Mouse (Mus musculus): ENCODE results near the gene March11. TPM values are rescaled to one million over a fixed set of nuclear protein-coding genes. Genes with fewer than 3 reads are reported as not detected.

Gene March11
- polyA plus RNA-seq, 1 experiment from 2014 or later = 0.65 TPM

GRCm38 (mm10) chr15:26430565-26430964, 121.7 kb downstream of the March11 start:
- H3K4me1 ChIP-seq (ENCODE audit: control insufficient read depth, insufficient read depth, low read length) = no peaks in the 10 kb centered on the region
- no peak overlapping the region for H3K27ac ChIP-seq (replicated peaks; ENCODE audit: low read depth, low read length)
- no peaks in the 10 kb centered on the region for H3K9me3 ChIP-seq (replicated peaks; ENCODE audit: control insufficient read depth, low read length)
- H3K4me3 ChIP-seq (ENCODE audit: low read depth, low read length) = no peak overlapping the region
- no peaks in the 10 kb centered on the region for H3K36me3 ChIP-seq (replicated peaks; ENCODE audit: control insufficient read depth, insufficient read depth, low read depth, low read length)
- DNase-seq (ENCODE audit: low spot score) = peak; percentile 3
- no peak overlapping the region for H3K4me2 ChIP-seq (ENCODE audit: low read depth, low read length)
- 75% methylated on average over 2 of the region's 2 CpGs for WGBS
- H3K27me3 ChIP-seq (ENCODE audit: control insufficient read depth, insufficient read depth, low read length) = no peaks in the 10 kb centered on the region
- ATAC-seq (replicated peaks; ENCODE audit: insufficient number of reproducible peaks, low FRiP score, low TSS enrichment, low read depth) = no peak
- H3K9ac ChIP-seq (replicated peaks; ENCODE audit: low read length) = no peak overlapping the region

- Histone ChIP-seq H3K4me3 (ENCODE audit: low read depth, low read length) (no peak overlapping the region), H3K9ac (replicated peaks; ENCODE audit: low read length) (no peak overlapping the region), H3K9me3 (replicated peaks; ENCODE audit: control insufficient read depth, low read length) (no peaks in the 10 kb centered on the region), H3K4me2 (ENCODE audit: low read depth, low read length) (no peak overlapping the region), H3K27me3 (ENCODE audit: control insufficient read depth, insufficient read depth, low read length) (no peaks in the 10 kb centered on the region), H3K27ac (replicated peaks; ENCODE audit: low read depth, low read length) (no peak overlapping the region), H3K4me1 (ENCODE audit: control insufficient read depth, insufficient read depth, low read length) (no peaks in the 10 kb centered on the region), H3K36me3 (replicated peaks; ENCODE audit: control insufficient read depth, insufficient read depth, low read depth, low read length) (no peaks in the 10 kb centered on the region)
- ATAC-seq (replicated peaks; ENCODE audit: insufficient number of reproducible peaks, low FRiP score, low TSS enrichment, low read depth) (no peak), DNase-seq (ENCODE audit: low spot score) (no peak)
- WGBS = 73% methylated on average over 2 of the region's 2 CpGs
These were observed 123.8 kb downstream of the March11 start for GRCm38 (mm10) chr15:26432676-26433075.

GRCm38 (mm10) chr15:26435725-26436124, 126.9 kb downstream of the March11 start:
- Histone ChIP-seq H3K4me3 (ENCODE audit: low read depth, low read length) (no peak overlapping the region), H3K9me3 (replicated peaks; ENCODE audit: control insufficient read depth, low read length) (no peaks in the 10 kb centered on the region), H3K4me1 (ENCODE audit: control insufficient read depth, insufficient read depth, low read length) (no peaks in the 10 kb centered on the region), H3K36me3 (replicated peaks; ENCODE audit: control insufficient read depth, insufficient read depth, low read depth, low read length) (no peaks in the 10 kb centered on the region), H3K4me2 (ENCODE audit: low read depth, low read length) (no peak overlapping the region), H3K27me3 (ENCODE audit: control insufficient read depth, insufficient read depth, low read length) (no peaks in the 10 kb centered on the region), H3K27ac (replicated peaks; ENCODE audit: low read depth, low read length) (no peak overlapping the region), H3K9ac (replicated peaks; ENCODE audit: low read length) (no peak overlapping the region)
- ATAC-seq (replicated peaks; ENCODE audit: insufficient number of reproducible peaks, low FRiP score, low TSS enrichment, low read depth) (no peak), DNase-seq (ENCODE audit: low spot score) (no peak)
- 80% methylated on average over 7 of the region's 7 CpGs for WGBS

- Histone ChIP-seq H3K4me2 (ENCODE audit: low read depth, low read length) (no peak overlapping the region), H3K4me1 (ENCODE audit: control insufficient read depth, insufficient read depth, low read length) (no peaks in the 10 kb centered on the region), H3K36me3 (replicated peaks; ENCODE audit: control insufficient read depth, insufficient read depth, low read depth, low read length) (no peaks in the 10 kb centered on the region), H3K9me3 (replicated peaks; ENCODE audit: control insufficient read depth, low read length) (no peaks in the 10 kb centered on the region), H3K27me3 (ENCODE audit: control insufficient read depth, insufficient read depth, low read length) (no peaks in the 10 kb centered on the region), H3K9ac (replicated peaks; ENCODE audit: low read length) (no peak overlapping the region), H3K27ac (replicated peaks; ENCODE audit: low read depth, low read length) (no peak overlapping the region), H3K4me3 (ENCODE audit: low read depth, low read length) (no peak overlapping the region)
- ATAC-seq (replicated peaks; ENCODE audit: insufficient number of reproducible peaks, low FRiP score, low TSS enrichment, low read depth) (no peak), DNase-seq (ENCODE audit: low spot score) (no peak)
- 65% methylated on average over 2 of the region's 2 CpGs for WGBS
These were observed 128.3 kb downstream of the March11 start for GRCm38 (mm10) chr15:26437113-26437512.
